Mouse (Mus musculus) left cerebral cortex, adult 2 months (tissue): ENCODE results near the gene Tbc1d2. TPM values are rescaled to one million over a fixed set of nuclear protein-coding genes. Genes with fewer than 3 reads are reported as not detected.

Source experiments
- DNase-seq, 2 experiments: peaks; one replicate each; pipeline ENCODE4 v3.0.0; 2021 to 2022; ENCODE audit warnings: low spot score in 2 of 2, mixed read lengths in 1 of 2; ENCODE audit errors: extremely low spot score in 1 of 2
- H3K27ac ChIP-seq: fragments of 200-600 bp; 2 replicates; pipeline ENCODE4 v1.8.1; 2022
- H3K4me3 ChIP-seq: fragments of 200-600 bp; 2 replicates; pipeline ENCODE4 v1.8.1; 2022
- CTCF ChIP-seq: fragments of 200-600 bp; IDR thresholded peaks from 2 replicates; pipeline ENCODE4 v1.8.1; 2022; ENCODE audit warnings: antibody characterized with exemption, mild to moderate bottlenecking, moderate library complexity
- intact Hi-C: fragments of 180-260 bp; cut with DNase I; formaldehyde crosslinking; loops from one replicate; pipeline ENCODE4 v1.15.1; 2025
- total RNA-seq, 2 experiments: library from RNA; stranded (reverse); gene quantifications; 2 replicates each; pipeline ENCODE4 v1.2.3; 2021

Tbc1d2 gene
- total RNA-seq, 2 experiments from 2014 or later: 3.4 to 4.8 TPM

DNA sequence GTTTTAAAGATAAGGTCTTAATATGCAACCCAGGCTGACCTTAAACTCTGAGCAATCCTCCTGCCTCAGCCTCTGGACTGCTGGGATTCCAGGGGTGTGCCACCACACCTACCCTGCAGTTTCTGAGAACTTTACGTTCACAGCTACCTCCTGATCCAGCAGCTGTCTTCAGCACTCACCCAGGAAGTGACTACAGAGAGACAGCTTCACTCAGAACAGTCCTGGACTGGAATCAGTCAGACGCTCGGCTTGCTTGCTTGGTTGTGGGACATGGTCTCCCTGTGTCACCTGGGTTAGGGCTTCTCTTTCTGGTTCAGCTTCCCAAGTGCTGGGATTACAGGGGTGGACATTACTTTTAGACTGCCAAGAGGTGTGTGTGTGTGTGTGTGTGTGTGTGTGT is 93.1 kb downstream of the Tbc1d2 start:
- no peak for DNase-seq
- no peak for TF ChIP-seq CTCF
- Histone ChIP-seq H3K4me3 (no peak overlapping the region), H3K27ac (no peak overlapping the region)
- intact Hi-C loops: no loop called here

DNA sequence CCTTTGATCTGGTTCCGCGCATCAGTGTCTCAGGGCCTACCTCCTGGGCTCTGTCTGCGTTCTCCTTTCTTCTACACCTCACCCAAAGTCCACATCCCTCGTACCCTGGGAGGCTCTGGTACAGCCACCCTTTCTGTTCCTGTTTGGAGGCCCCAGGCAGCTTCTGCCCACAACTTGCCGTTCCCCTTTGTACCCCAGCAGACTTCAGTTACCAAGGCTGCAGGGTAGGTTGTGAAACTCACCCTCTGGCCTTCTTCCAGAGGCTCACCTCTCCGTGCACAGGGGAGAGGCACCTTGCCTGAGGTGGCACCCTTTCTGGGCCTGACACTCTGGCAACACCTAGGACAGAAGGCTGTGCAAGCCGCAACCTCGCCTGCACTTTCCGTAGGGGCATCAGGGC is 94.2 kb downstream of the Tbc1d2 start:
- Histone ChIP-seq H3K27ac (no peak overlapping the region), H3K4me3 (no peak overlapping the region)
- intact Hi-C loops: no loop called here
- DNase-seq: no peak
- TF ChIP-seq CTCF: no peak

Other genes with a start within 250 kb of the Tbc1d2 start
- gene Hemgn, start 236.7 kb downstream of the Tbc1d2 start, total RNA-seq: not detected
- gene Anp32b, start 199.3 kb downstream of the Tbc1d2 start, total RNA-seq: 10 to 100 TPM; 44.9 to 46.4 TPM
- 10 to 100 TPM; 13.9 to 19.8 TPM for gene Nans, start 161.0 kb downstream of the Tbc1d2 start, total RNA-seq
- 1 to 10 TPM in 1 of 2 experiments, under 1 TPM in 1; 0.72 to 1.1 TPM for gene Trim14, start 114.1 kb downstream of the Tbc1d2 start, total RNA-seq
- 10 to 100 TPM; 24.4 to 28.2 TPM for gene Coro2a, start 48.0 kb downstream of the Tbc1d2 start, total RNA-seq